Mouse (Mus musculus) small intestine, adult 2 months (tissue): ENCODE measurements at regions not wholly inside any gene's neighbourhood (a gene's known extent, or its start where the extent isn't known, plus 50 kb on each side); places are given as distances from the start of the nearest gene placed in this dataset.

Experiments
- CTCF ChIP-seq: fragments of 200-500 bp; IDR thresholded peaks from 2 replicates; pipeline ENCODE4 v1.5.1; 2012; ENCODE audit warnings: low read depth, mild to moderate bottlenecking, control low read depth, inconsistent platforms, low read length, moderate library complexity, mixed read lengths; ENCODE audit not compliant: insufficient replicate concordance, insufficient read length; ENCODE audit errors: extremely low read depth
- POLR2A ChIP-seq: fragments of 200-500 bp; IDR thresholded peaks from 2 replicates; pipeline ENCODE4 v1.6.1; 2012; ENCODE audit warnings: low read depth, mild to moderate bottlenecking, control low read depth, inconsistent platforms, low read length, moderate library complexity

DNA sequence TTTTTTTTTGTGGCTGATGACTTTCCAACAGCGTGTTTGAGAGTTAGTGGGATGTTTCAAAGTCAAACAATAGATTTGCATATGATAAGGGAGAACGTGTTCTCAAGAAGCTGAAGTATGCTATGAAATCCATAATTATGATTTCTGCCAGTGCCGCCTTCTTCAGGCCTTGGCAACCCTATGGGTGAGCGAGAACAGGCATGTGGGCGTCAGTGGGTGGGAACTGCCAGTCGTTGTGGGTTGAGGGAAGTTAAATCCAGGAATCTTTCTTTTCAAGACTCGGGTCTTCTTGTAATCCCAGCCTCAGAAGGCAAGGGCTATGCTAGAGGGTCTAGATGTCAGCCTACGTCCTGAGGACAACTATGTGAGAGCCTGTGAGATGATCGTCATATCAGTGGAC is 60.6 kb upstream of the Slc30a5 start:
- no peak for TF ChIP-seq POLR2A
- no peak for TF ChIP-seq CTCF
